1 mouse cellular context compared by ENCODE assay signal in genomic region chr11:86586868-86587792, GRCm38 (mm10).
A peak's percentile ranks its signal among the peaks of the same experiment; 100 is the strongest.
TF ChIP-seq lines count a peak whose summit lies in the region.

No protein-coding gene starts in this region.

TF ChIP-seq in MEL, 35 proteins besides CTCF, POLR2A, EP300 and RAD21 (continued from another document):
- TF ChIP-seq GATA1 (IDR thresholded peaks at IDR 0.05; ENCODE audit: low read depth, low read length) (peak; percentile 96), MXI1 (IDR thresholded peaks at IDR 0.05; ENCODE audit: low read depth, low read length) (peak; percentile 74; the same call in 1 of the 2 replicates), HCFC1 (IDR thresholded peaks at IDR 0.05; ENCODE audit: low read depth, low read length) (peak; percentile 69), MYC (IDR thresholded peaks at IDR 0.05; ENCODE audit: low read depth, low read length) (peak; percentile 88), SMC3 (IDR thresholded peaks at IDR 0.05; ENCODE audit: low read depth, low read length) (no peak; the same call in 1 of the 2 replicates)
